Mouse (Mus musculus) bone marrow, adult 2 months (tissue): ENCODE measurements at regions not wholly inside any gene's neighbourhood (a gene's known extent, or its start where the extent isn't known, plus 50 kb on each side); places are given as distances from the start of the nearest gene placed in this dataset.

Source experiments
- CTCF ChIP-seq: fragments of 200-500 bp; IDR thresholded peaks from 2 replicates; pipeline ENCODE4 v1.5.1; 2011; ENCODE audit warnings: low read length, control low read depth; ENCODE audit not compliant: control insufficient read depth, insufficient read depth
- POLR2A ChIP-seq: fragments of 200-500 bp; IDR thresholded peaks from 2 replicates; pipeline ENCODE4 v1.6.1; 2011; ENCODE audit warnings: low read depth, mild to moderate bottlenecking, control low read depth, low read length, borderline replicate concordance; ENCODE audit not compliant: control insufficient read depth

- no peak for TF ChIP-seq CTCF
- TF ChIP-seq POLR2A = no peak
Measured at GRCm38 (mm10) chr13:107097005-107097404, 75.1 kb upstream of the Kif2a start.
